Mouse (Mus musculus): ENCODE measurements at regions not wholly inside any gene's neighbourhood (a gene's known extent, or its start where the extent isn't known, plus 50 kb on each side); places are given as distances from the start of the nearest gene placed in this dataset.

DNA sequence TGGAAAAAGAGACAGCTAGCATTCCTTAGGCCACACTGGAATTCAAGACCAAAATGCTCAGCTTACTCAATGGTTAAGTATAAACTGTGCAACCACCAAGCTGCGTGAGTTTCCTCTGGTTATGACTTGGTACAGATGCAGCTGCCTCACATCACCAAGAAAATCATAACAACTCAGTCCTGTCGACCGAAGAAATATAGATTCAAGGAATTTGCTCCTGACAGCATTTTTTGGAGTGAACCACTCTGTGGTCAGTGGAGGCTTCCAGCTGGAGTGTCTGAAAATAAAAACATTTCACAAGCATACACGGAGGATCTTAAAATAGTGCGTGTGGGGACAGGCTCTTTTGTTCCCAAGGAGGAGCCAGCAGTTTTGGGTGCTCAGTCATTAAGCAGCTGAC lies 253.8 kb downstream of the Bckdhb start:
- H3K36me3 ChIP-seq (ENCODE audit: control insufficient read depth, insufficient read depth, low read length): no peaks in the 10 kb centered on the region
- no peak overlapping the region for H3K4me3 ChIP-seq (ENCODE audit: control insufficient read depth, low read depth, low read length)
- H3K27me3 ChIP-seq (ENCODE audit: control insufficient read depth, insufficient read depth, low read length): no peaks in the 10 kb centered on the region
- H3K4me1 ChIP-seq (ENCODE audit: control insufficient read depth, insufficient read depth, low read length): no peaks in the 10 kb centered on the region
- no peak overlapping the region for H3K27ac ChIP-seq (ENCODE audit: control insufficient read depth, insufficient read depth, low read depth, low read length)
- TF ChIP-seq POLR2A (IDR thresholded peaks at IDR 0.05; ENCODE audit: control insufficient read depth, low read depth, low read length): no peak
- no peak for TF ChIP-seq CTCF (IDR thresholded peaks at IDR 0.05; ENCODE audit: control insufficient read depth, insufficient read depth, insufficient replicate concordance, low read depth, low read length)

DNA sequence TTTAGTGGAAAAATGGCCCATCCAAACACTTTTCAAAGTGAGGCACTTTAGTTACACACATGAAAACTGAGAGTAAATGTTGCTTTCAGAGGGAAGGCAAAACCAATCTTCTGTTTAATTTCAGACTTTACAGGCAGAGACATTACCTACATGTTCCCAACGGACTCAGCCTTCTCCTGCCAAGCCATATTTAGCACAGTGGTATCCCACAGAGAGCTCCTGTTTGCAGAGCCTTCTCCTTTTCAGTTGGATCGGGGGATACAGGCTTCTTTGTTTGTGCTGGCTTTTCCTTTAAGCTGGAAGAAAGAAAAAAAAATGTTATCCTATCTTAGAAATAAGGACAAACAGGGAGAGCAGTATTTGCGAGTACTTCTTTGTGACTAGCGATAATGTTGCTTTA lies 254.3 kb downstream of the Bckdhb start:
- TF ChIP-seq CTCF (IDR thresholded peaks at IDR 0.05; ENCODE audit: control insufficient read depth, insufficient read depth, insufficient replicate concordance, low read depth, low read length) (no peak), POLR2A (IDR thresholded peaks at IDR 0.05; ENCODE audit: control insufficient read depth, low read depth, low read length) (no peak)
- Histone ChIP-seq H3K27ac (ENCODE audit: control insufficient read depth, insufficient read depth, low read depth, low read length) (no peak overlapping the region), H3K4me1 (ENCODE audit: control insufficient read depth, insufficient read depth, low read length) (no peaks in the 10 kb centered on the region), H3K27me3 (ENCODE audit: control insufficient read depth, insufficient read depth, low read length) (no peaks in the 10 kb centered on the region), H3K36me3 (ENCODE audit: control insufficient read depth, insufficient read depth, low read length) (no peaks in the 10 kb centered on the region), H3K4me3 (ENCODE audit: control insufficient read depth, low read depth, low read length) (no peak overlapping the region)

DNA sequence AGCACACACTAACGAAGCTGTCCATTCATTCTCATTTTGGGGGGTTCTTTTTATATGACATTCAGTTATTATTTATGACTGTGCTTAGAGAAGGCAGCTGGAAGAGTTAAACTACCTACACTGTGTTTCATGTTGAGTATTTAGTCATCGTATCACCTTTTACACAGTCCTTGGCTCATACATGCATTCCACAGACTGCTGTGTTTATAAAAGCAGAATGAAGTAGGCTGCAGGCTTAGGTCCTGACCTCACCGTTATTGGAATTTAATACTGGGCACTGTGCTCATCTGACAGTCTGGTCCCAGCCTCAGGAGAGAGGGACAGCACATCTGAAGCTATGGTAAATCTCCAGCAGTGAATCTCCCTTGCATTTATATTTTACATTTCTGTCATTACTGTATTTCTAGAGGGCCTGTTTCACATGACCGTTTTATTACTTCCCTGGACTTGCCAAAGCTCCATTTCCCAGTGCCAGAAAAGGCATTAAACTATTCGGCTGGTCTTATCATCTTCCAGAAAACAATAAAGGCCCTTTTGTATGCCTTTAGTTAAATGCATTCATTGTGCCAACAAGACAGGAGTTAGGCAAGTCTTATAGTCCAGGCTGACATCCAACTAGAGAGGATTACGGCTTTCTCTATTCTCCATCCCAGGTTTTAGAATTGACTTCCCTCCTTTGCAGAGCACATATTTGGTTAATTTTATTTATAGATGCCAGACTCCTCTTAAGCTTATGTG lies 258.9 kb downstream of the Bckdhb start:
- H3K36me3 ChIP-seq (ENCODE audit: control insufficient read depth, insufficient read depth, low read length): no peaks in the 10 kb centered on the region
- no peaks in the 10 kb centered on the region for H3K27me3 ChIP-seq (ENCODE audit: control insufficient read depth, insufficient read depth, low read length)
- no peak overlapping the region for H3K27ac ChIP-seq (ENCODE audit: control insufficient read depth, insufficient read depth, low read depth, low read length)
- no peaks in the 10 kb centered on the region for H3K4me1 ChIP-seq (ENCODE audit: control insufficient read depth, insufficient read depth, low read length)
- H3K4me3 ChIP-seq (ENCODE audit: control insufficient read depth, low read depth, low read length): no peak overlapping the region
- TF ChIP-seq POLR2A (IDR thresholded peaks at IDR 0.05; ENCODE audit: control insufficient read depth, low read depth, low read length): no peak
- TF ChIP-seq CTCF (IDR thresholded peaks at IDR 0.05; ENCODE audit: control insufficient read depth, insufficient read depth, insufficient replicate concordance, low read depth, low read length): no peak

DNA sequence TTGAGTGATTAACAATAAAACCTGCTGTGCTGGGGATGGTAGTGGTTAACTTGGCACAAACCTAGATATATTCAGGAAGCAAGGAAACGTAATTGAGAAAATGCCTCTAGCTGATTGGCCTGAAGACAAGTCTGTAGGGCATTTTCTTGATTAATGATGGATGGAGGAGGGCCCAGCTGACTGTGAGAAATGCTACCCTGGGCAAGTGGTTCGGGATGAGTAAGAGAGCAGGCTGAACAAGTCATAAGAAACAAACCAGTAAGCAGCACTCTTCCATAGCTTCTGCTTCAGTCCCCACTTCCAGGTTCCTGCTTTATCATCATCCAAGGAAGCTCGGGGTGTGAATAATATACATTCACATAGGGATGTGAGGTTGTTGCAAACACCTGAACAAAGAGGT lies 262.6 kb downstream of the Bckdhb start:
- Histone ChIP-seq H3K27me3 (ENCODE audit: control insufficient read depth, insufficient read depth, low read length) (no peaks in the 10 kb centered on the region), H3K4me3 (ENCODE audit: control insufficient read depth, low read depth, low read length) (no peak overlapping the region), H3K36me3 (ENCODE audit: control insufficient read depth, insufficient read depth, low read length) (no peaks in the 10 kb centered on the region), H3K4me1 (ENCODE audit: control insufficient read depth, insufficient read depth, low read length) (no peaks in the 10 kb centered on the region), H3K27ac (ENCODE audit: control insufficient read depth, insufficient read depth, low read depth, low read length) (no peak overlapping the region)
- TF ChIP-seq POLR2A (IDR thresholded peaks at IDR 0.05; ENCODE audit: control insufficient read depth, low read depth, low read length): no peak
- no peak for TF ChIP-seq CTCF (IDR thresholded peaks at IDR 0.05; ENCODE audit: control insufficient read depth, insufficient read depth, insufficient replicate concordance, low read depth, low read length)

DNA sequence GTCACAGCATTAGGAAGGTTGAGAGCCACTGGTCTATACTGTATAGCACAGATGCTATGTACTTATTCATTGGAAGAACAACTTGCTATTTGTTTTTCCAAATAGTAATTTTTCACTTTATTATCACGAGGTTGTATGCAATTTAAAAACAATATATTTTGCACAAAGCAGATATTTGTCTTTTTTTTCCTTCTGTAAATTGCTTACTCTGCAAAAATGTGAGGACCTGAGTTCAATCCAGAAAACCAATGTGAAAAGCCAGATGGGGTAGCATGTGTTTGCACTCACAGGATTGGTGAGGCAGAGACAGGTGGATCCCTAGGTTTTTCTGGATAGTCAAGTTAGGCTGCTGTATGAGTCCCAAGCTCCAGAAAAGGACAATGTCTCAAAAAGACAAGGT lies 268.5 kb downstream of the Bckdhb start:
- Histone ChIP-seq H3K4me1 (ENCODE audit: control insufficient read depth, insufficient read depth, low read length) (peaks cover 2% of the 10 kb centered on the region; the same call in 1 of the 2 replicates), H3K36me3 (ENCODE audit: control insufficient read depth, insufficient read depth, low read length) (no peaks in the 10 kb centered on the region), H3K4me3 (ENCODE audit: control insufficient read depth, low read depth, low read length) (no peak overlapping the region), H3K27ac (ENCODE audit: control insufficient read depth, insufficient read depth, low read depth, low read length) (no peak overlapping the region), H3K27me3 (ENCODE audit: control insufficient read depth, insufficient read depth, low read length) (no peaks in the 10 kb centered on the region)
- TF ChIP-seq POLR2A (IDR thresholded peaks at IDR 0.05; ENCODE audit: control insufficient read depth, low read depth, low read length) (no peak), CTCF (IDR thresholded peaks at IDR 0.05; ENCODE audit: control insufficient read depth, insufficient read depth, insufficient replicate concordance, low read depth, low read length) (no peak)

DNA sequence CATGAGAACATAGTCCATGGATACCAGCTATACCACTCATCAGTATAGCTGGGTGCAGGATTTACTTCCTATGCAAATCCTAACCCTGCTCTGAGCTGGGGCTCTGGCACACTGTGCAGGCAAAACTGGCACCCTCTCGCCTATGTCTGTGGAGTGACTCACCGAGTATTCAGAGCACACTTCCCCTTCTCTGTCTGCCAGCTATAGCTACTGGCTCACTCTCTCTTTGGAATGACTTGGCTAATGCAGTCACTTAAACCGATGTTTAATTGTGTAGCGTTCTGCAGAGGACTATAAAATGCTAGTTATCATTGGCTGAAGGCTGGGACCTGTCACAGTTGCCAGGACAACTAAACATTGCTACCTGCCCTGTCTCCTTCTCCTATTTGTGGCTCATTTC lies 269.8 kb downstream of the Bckdhb start:
- no peaks in the 10 kb centered on the region for H3K36me3 ChIP-seq (ENCODE audit: control insufficient read depth, insufficient read depth, low read length)
- H3K4me3 ChIP-seq (ENCODE audit: control insufficient read depth, low read depth, low read length): no peak overlapping the region
- TF ChIP-seq POLR2A (IDR thresholded peaks at IDR 0.05; ENCODE audit: control insufficient read depth, low read depth, low read length) (no peak), CTCF (IDR thresholded peaks at IDR 0.05; ENCODE audit: control insufficient read depth, insufficient read depth, insufficient replicate concordance, low read depth, low read length) (no peak)
- H3K27me3 ChIP-seq (ENCODE audit: control insufficient read depth, insufficient read depth, low read length): no peaks in the 10 kb centered on the region
- no peak overlapping the region for H3K27ac ChIP-seq (ENCODE audit: control insufficient read depth, insufficient read depth, low read depth, low read length)
- H3K4me1 ChIP-seq (ENCODE audit: control insufficient read depth, insufficient read depth, low read length): peaks cover 2% of the 10 kb centered on the region; the same call in 1 of the 2 replicates

DNA sequence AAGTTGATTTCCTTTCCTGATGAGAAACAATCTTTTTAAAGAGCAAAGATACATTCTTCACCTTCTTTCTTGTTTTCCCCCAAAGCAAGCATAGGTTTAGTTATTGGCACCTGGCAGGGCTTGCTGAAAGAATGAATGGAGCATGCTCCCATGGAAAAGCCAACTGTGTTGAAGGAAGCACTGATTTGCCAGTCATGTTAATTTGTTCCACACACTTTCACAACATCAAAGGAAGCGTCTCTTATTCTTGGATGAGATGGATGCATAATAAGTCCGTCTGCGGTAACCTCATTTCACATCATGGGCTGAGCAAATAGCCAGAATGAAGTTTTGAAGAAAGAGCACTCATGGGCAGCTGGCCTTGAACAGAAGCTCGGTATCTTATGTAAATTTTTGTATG lies 270.4 kb downstream of the Bckdhb start:
- Histone ChIP-seq H3K4me3 (ENCODE audit: control insufficient read depth, low read depth, low read length) (no peak overlapping the region), H3K27me3 (ENCODE audit: control insufficient read depth, insufficient read depth, low read length) (no peaks in the 10 kb centered on the region), H3K4me1 (ENCODE audit: control insufficient read depth, insufficient read depth, low read length) (peaks cover 2% of the 10 kb centered on the region; the same call in 1 of the 2 replicates), H3K27ac (ENCODE audit: control insufficient read depth, insufficient read depth, low read depth, low read length) (no peak overlapping the region), H3K36me3 (ENCODE audit: control insufficient read depth, insufficient read depth, low read length) (no peaks in the 10 kb centered on the region)
- TF ChIP-seq POLR2A (IDR thresholded peaks at IDR 0.05; ENCODE audit: control insufficient read depth, low read depth, low read length): no peak
- no peak for TF ChIP-seq CTCF (IDR thresholded peaks at IDR 0.05; ENCODE audit: control insufficient read depth, insufficient read depth, insufficient replicate concordance, low read depth, low read length)

All from testis, adult 2 months (tissue).